Mouse (Mus musculus) stomach, postnatal 0 days (tissue): Measurements from ENCODE around the gene Lsamp.

Source experiments
- CTCF ChIP-seq: IDR thresholded peaks from 2 replicates; pipeline ENCODE4 v1.5.1; 2016; ENCODE audit warnings: antibody characterized with exemption, low read depth, mild to moderate bottlenecking, moderate library complexity
- EP300 ChIP-seq: optimal IDR thresholded peaks from 2 replicates; pipeline ENCODE3; 2016; ENCODE audit warnings: antibody characterized with exemption

DNA sequence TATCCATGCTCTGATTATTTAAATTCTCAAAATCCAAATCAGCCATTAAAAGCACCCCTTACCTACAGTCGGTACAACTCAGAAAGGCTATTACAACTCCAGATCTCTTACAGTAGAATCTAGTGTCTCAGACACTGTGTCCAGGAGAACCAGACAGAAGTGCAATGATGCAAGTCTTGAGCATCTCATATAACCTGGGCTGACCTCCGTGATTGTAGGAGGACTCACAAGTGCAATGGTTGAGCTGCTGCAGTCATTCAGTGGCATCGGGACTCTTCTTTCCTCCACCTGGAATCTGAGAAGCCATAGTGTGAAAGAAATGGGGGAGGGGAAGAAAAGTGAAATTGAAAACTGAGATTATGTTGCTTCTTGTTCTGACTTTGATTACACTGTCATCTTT lies 1850.5 kb downstream of the Lsamp start:
- no peak for TF ChIP-seq EP300
- TF ChIP-seq CTCF = no peak
